Mouse (Mus musculus) heart, embryonic 14.5 days (tissue): ENCODE results near the gene Hoxb2. TPM values are rescaled to one million over a fixed set of nuclear protein-coding genes. Genes with fewer than 3 reads are reported as not detected.

Experiments
- ATAC-seq: fragments of 200-750 bp; cut with Nextera tagmentation; 2 replicates; pipeline ENCODE4 v1.8.0; 2017; ENCODE audit warnings: low read depth, moderate TSS enrichment; ENCODE audit not compliant: insufficient number of reproducible peaks, insufficient read depth, low FRiP score
- H3K27ac ChIP-seq, 2 experiments: fragments of 200-500 bp in 1 of 2; fragments of 300-500 bp in 1 of 2; sonication (generic) in 1 of 2; replicated peaks in 1 of 2; 2 replicates each; pipeline ENCODE4 v1.5.1; 2012 to 2014; ENCODE audit warnings: low read depth in 2 of 2, low read length in 2 of 2, control low read depth in 1 of 2, mild to moderate bottlenecking in 1 of 2, mixed read lengths in 1 of 2; ENCODE audit not compliant: control insufficient read depth in 1 of 2, insufficient read depth in 1 of 2
- H3K27me3 ChIP-seq: fragments of 300-500 bp; sonication (generic); 2 replicates; pipeline ENCODE4 v1.6.1; 2014; ENCODE audit warnings: mild to moderate bottlenecking, low read length, control low read depth; ENCODE audit not compliant: control insufficient read depth, insufficient read depth
- H3K36me3 ChIP-seq: fragments of 300-500 bp; sonication (generic); 2 replicates; pipeline ENCODE4 v1.6.1; 2014; ENCODE audit warnings: mild to moderate bottlenecking, control low read depth, low read length, mixed read lengths; ENCODE audit not compliant: control insufficient read depth, insufficient read depth
- H3K4me1 ChIP-seq, 2 experiments: fragments of 200-500 bp in 1 of 2; fragments of 300-500 bp in 1 of 2; sonication (generic) in 1 of 2; 2 replicates each; pipeline ENCODE4 v1.6.1; 2012 to 2014; ENCODE audit warnings: low read length in 2 of 2, control low read depth in 1 of 2, mixed read lengths in 1 of 2; ENCODE audit not compliant: control insufficient read depth in 2 of 2, insufficient read depth in 2 of 2
- H3K4me2 ChIP-seq: fragments of 300-500 bp; sonication (generic); 2 replicates; pipeline ENCODE4 v1.6.1; 2014; ENCODE audit warnings: mild to moderate bottlenecking, low read length
- H3K4me3 ChIP-seq, 2 experiments: fragments of 200-500 bp in 1 of 2; fragments of 300-500 bp in 1 of 2; sonication (generic) in 1 of 2; 2 replicates each; pipeline ENCODE4 v1.5.1; 2012 to 2014; ENCODE audit warnings: low read length in 2 of 2, mild to moderate bottlenecking in 2 of 2, control low read depth in 1 of 2, low read depth in 1 of 2, moderate library complexity in 1 of 2; ENCODE audit not compliant: control insufficient read depth in 1 of 2, insufficient read depth in 1 of 2
- H3K9ac ChIP-seq: fragments of 300-500 bp; sonication (generic); 2 replicates; pipeline ENCODE4 v1.6.1; 2014; ENCODE audit warnings: mild to moderate bottlenecking, low read length
- H3K9me3 ChIP-seq: fragments of 300-500 bp; sonication (generic); 2 replicates; pipeline ENCODE4 v1.6.1; 2016; ENCODE audit warnings: low read length, control low read depth; ENCODE audit not compliant: control insufficient read depth
- WGBS: fragments of 180-500 bp; shearing (Covaris S2); extraction: QIAGEN DNeasy Blood & Tissue Kit; methylation state at CpG from one replicate; pipeline ENCODE4 v1.1.7; 2014; 5-methylcytosine and 5-hydroxymethylcytosine counted together
- polyA plus RNA-seq: library from polyadenylated mRNA; unstranded; fragments of >200 nt; fragmentation: Nextera tagmentation; extraction: Ambion mirVana; gene quantifications from 2 replicates; pipeline ENCODE4 v1.2.1, GENCODE M21; 2014

Hoxb2 gene
- polyA plus RNA-seq, 1 experiment from 2014 or later = 2.9 TPM

GRCm38 (mm10) chr11:96322738-96323137 lies 27.6 kb upstream of the Hoxb2 start:
- no peaks in the 10 kb centered on the region for H3K36me3 ChIP-seq
- H3K27me3 ChIP-seq = peaks cover 99% of the 10 kb centered on the region
- H3K4me1 ChIP-seq = 0 out of 4 replicates have a peak, but pooled peaks cover 2 to 7% of the 10 kb centered on the region in 2 experiments
- H3K9me3 ChIP-seq = no peaks in the 10 kb centered on the region
- WGBS = 24% methylated on average over 6 of the region's 6 CpGs
- H3K4me2 ChIP-seq = no peak overlapping the region
- ATAC-seq = no peak
- no peak overlapping the region for H3K9ac ChIP-seq
- no peak overlapping the region for H3K4me3 ChIP-seq
- no peak overlapping the region for H3K27ac ChIP-seq

DNA sequence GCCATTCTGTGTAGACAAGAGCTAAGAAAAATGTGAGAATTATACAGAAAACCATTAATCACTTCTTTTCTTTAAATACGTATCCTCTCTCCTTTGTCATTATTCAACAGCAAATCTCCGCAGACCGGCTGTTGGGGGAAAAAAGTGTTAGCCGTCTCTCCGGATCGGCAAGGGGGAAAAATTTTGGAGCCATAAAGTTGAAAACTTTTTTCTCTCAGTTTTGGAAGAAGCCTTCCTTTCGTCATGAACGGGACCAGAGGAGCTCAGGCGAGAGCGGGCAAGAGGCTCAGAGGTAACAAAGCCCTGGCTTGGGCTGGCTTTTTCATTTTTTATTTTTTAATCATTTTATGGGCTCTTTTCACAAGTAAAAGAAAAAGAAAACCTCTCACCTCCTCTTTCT lies 27.2 kb upstream of the Hoxb2 start, which contains the start of gene Hoxb3:
Gene Hoxb3, plus strand, starts transcription at position 173 of the 400 bp plus-strand sequence.
- Histone ChIP-seq H3K4me1 (0 out of 4 replicates have a peak, but pooled peaks cover 2 to 7% of the 10 kb centered on the region in 2 experiments), H3K4me2 (no peak within 1 kb of the TSS), H3K36me3 (no peaks in the 10 kb centered on the region), H3K27me3 (peaks cover 99% of the 10 kb centered on the region), H3K4me3 (no peak within 1 kb of the TSS), H3K9ac (no peak within 1 kb of the TSS), H3K9me3 (no peaks in the 10 kb centered on the region), H3K27ac (no peak within 1 kb of the TSS)
- WGBS = 21% methylated on average over 10 of the region's 10 CpGs
- no peak for ATAC-seq

- H3K4me3 ChIP-seq = no peak overlapping the region
- H3K9me3 ChIP-seq = no peaks in the 10 kb centered on the region
- H3K4me2 ChIP-seq = no peak overlapping the region
- no peak overlapping the region for H3K9ac ChIP-seq
- 5% methylated on average over 5 of the region's 5 CpGs for WGBS
- peaks cover 99% of the 10 kb centered on the region for H3K27me3 ChIP-seq
- no peaks in the 10 kb centered on the region for H3K36me3 ChIP-seq
- no peak overlapping the region for H3K27ac ChIP-seq
- 0 out of 4 replicates have a peak, but pooled peaks cover under 1 to 2% of the 10 kb centered on the region in 2 experiments for H3K4me1 ChIP-seq
- no peak for ATAC-seq
Observed at GRCm38 (mm10) chr11:96324125-96324524, 26.2 kb upstream of the Hoxb2 start.

DNA sequence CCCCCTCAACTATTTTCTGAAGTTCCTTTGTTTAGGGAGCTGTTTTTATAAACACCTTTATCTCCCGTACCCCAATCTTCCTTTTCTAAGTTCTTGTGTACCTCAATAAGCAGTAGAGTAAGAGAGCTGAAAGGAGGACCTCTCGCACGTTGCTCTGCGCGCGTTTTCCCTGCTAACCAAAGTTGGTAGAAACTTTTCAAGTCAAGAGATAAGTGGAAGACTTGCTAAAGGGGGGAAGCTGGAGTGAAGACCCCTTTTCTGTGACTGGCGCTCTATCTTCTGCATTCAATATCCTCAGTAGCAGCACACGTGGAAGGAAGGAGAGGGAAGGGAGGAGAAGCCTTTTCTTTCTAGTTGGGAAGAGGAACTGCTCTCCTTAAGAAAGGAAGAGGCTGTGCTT lies 25.4 kb upstream of the Hoxb2 start:
- H3K9ac ChIP-seq = no peak overlapping the region
- no peak for ATAC-seq
- H3K4me3 ChIP-seq = no peak overlapping the region
- 0 out of 4 replicates have a peak, but pooled peaks cover 0 to under 1% of the 10 kb centered on the region in 2 experiments for H3K4me1 ChIP-seq
- peaks cover 99% of the 10 kb centered on the region for H3K27me3 ChIP-seq
- no peak overlapping the region for H3K4me2 ChIP-seq
- WGBS = 11% methylated on average over 8 of the region's 8 CpGs
- H3K36me3 ChIP-seq = no peaks in the 10 kb centered on the region
- H3K9me3 ChIP-seq = no peaks in the 10 kb centered on the region
- no peak overlapping the region for H3K27ac ChIP-seq

- H3K4me2 ChIP-seq = no peak overlapping the region
Observed at GRCm38 (mm10) chr11:96325747-96326212, 24.5 kb upstream of the Hoxb2 start.

DNA sequence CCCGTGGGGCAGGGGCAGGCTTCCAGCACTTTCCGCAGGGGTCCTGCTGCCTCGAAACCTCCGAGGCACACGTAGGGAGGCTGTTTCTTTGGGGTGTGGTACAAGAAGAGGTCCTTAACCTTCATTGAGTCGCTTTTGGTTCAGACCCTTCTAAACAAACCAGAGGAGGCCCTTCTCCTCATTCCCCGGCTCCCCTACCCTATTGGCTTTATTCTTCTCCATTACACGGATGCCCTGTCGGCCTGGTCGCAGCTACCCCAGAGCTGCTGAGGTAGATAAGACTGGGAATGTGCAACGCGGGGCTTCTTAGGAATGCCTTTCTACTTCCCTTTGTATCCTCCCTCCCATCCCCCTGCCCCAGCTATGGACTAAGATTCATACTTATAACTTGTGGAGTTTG lies 23.6 kb upstream of the Hoxb2 start:
- Histone ChIP-seq H3K27ac (no peak overlapping the region), H3K4me3 (no peak overlapping the region), H3K9me3 (no peaks in the 10 kb centered on the region), H3K27me3 (peaks cover 99% of the 10 kb centered on the region), H3K4me2 (no peak overlapping the region), H3K4me1 (no peaks in the 10 kb centered on the region), H3K9ac (no peak overlapping the region), H3K36me3 (no peaks in the 10 kb centered on the region)
- 5% methylated on average over 12 of the region's 12 CpGs for WGBS
- no peak for ATAC-seq

More at GRCm38 (mm10) chr11:96325747-96326212, 24.5 kb upstream of the Hoxb2 start:
- WGBS = 6% methylated on average over 22 of the region's 22 CpGs
- Histone ChIP-seq H3K4me1 (no peaks in the 10 kb centered on the region), H3K27ac (no peak overlapping the region), H3K27me3 (peaks cover 99% of the 10 kb centered on the region), H3K36me3 (no peaks in the 10 kb centered on the region), H3K4me3 (no peak overlapping the region), H3K9ac (no peak overlapping the region), H3K9me3 (no peaks in the 10 kb centered on the region)
- no peak for ATAC-seq

GRCm38 (mm10) chr11:96327122-96327521 lies 23.2 kb upstream of the Hoxb2 start:
- no peak overlapping the region for H3K9ac ChIP-seq
- no peak overlapping the region for H3K4me3 ChIP-seq
- no peak overlapping the region for H3K4me2 ChIP-seq

GRCm38 (mm10) chr11:96327750-96328149 lies 22.6 kb upstream of the Hoxb2 start:
- H3K4me2 ChIP-seq = no peak overlapping the region
- peaks cover 99% of the 10 kb centered on the region for H3K27me3 ChIP-seq
- no peaks in the 10 kb centered on the region for H3K9me3 ChIP-seq
- ATAC-seq = no peak
- no peak overlapping the region for H3K27ac ChIP-seq
- no peaks in the 10 kb centered on the region for H3K36me3 ChIP-seq
- H3K4me1 ChIP-seq = peaks cover 0 to 3% of the 10 kb centered on the region in 2 experiments; a peak in 1 of 4 replicates
- H3K4me3 ChIP-seq = no peak overlapping the region
- no peak overlapping the region for H3K9ac ChIP-seq
- 14% methylated on average over 5 of the region's 5 CpGs for WGBS

More at GRCm38 (mm10) chr11:96327122-96327521, 23.2 kb upstream of the Hoxb2 start:
- peaks cover 99% of the 10 kb centered on the region for H3K27me3 ChIP-seq
- 10% methylated on average over 7 of the region's 7 CpGs for WGBS
- H3K27ac ChIP-seq = no peak overlapping the region
- ATAC-seq = no peak
- H3K4me1 ChIP-seq = no peaks in the 10 kb centered on the region
- H3K9me3 ChIP-seq = no peaks in the 10 kb centered on the region
- no peaks in the 10 kb centered on the region for H3K36me3 ChIP-seq
